Mouse (Mus musculus): ENCODE measurements around the gene D130040H23Rik.
"Not testable (repeated sequence)": the region's sequence is repeated elsewhere in the genome, so short reads cannot be mapped to it uniquely, and the experiment has no call there.

D130040H23Rik gene

DNA sequence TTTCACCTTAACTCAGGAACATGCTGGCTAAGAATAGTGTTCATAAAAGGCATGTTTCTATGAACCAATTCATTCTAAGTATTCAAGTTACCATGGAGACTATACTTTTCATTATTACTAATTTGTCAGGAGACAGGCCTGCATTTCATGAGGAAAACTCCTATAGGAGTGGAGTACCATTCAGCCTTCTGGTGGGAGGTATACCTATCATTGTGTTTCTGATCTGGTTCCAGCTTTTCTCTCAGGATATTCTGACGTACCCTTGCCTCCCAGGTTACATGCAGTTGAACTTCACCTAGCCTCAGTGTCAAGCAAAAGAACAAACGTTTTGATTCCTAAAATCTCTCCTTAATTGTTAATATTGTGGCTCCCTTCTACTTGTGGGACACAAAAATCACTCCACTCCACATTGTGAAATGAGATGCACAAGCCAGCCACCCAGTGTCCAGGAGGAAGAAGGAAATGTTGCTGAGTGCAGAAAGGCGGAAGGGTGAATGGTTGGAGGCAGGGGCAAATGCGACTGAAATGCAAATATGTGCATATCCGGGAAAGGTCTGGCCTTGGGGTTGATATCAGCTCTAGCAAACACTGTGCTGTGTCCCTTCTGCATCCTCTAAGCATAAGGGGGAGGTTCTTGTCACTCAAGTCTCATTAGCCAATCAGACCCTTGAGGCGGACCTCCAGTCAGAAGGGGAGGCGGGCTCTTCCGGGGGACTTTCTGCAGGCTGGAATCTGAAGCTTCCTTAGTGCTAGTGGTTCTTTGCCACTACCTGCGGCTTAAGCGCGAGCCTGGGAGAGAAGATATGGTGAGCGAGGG is at the start of gene D130040H23Rik:
D130040H23Rik (plus strand) TSS at position 695 of the 817 bp plus-strand sequence.
- DNase-seq (ENCODE audit: low read depth, low spot score) = peak; percentile 94

DNA sequence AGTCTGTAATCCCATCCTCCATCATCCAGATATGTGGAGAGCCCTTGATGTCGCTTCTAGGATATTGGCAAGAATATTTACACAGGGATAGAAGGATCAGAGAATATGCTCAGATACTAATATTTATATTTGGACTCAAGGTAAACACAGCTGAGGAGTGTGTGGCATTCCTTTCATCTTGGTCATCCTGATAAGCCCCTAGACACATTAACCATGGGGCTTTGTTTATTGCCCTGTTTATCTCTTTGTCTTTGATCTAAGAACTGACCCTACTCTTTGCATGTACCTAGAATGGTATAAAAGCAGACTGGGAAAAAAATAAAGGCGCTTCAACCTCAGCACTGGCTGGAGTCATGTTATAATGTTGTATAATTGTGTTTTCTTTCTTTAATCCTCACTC is 28.3 kb upstream of the D130040H23Rik start:
- DNase-seq (ENCODE audit: low read depth, low spot score) = no peak

DNA sequence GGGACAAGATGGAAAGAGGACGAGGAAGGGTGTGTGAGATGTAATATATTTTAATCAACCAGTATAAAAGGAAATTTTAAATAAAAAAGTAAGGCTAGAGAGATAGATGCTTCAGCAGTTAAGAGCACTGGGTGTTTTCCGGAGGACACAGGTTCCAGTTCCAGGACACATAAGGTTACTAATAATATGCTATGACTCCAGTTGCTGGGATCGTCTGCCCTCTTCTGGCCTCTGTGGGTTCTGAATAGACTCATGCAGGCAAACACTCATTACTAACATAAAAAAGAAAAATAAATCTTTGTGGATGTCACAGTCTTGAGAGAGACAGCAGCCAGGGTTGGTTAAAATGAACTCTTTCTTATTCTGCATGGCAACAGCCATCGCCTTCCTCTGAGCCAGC is 2.4 kb upstream of the D130040H23Rik start:
- peak; percentile 29 for DNase-seq (ENCODE audit: low read depth, low spot score)

DNA sequence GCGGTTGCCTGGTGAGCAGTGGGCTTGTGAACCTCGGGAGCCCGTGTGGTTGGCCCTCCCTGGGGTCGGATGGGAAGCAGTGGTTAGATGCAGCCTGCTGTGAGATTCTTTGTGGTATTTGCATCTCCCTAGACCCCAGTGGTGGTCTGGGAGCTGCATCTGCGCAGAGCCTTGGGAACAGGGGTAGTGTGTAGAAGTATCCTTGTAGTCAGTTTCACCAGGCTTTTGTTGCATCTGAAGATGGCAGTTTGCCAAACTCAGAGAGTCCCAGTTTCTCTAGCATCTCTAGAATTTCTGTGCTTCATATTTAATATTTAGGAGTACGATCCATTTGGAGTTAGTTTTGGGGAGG is 299 bp downstream of the D130040H23Rik start:
- no peak for DNase-seq (ENCODE audit: low read depth, low spot score)

DNA sequence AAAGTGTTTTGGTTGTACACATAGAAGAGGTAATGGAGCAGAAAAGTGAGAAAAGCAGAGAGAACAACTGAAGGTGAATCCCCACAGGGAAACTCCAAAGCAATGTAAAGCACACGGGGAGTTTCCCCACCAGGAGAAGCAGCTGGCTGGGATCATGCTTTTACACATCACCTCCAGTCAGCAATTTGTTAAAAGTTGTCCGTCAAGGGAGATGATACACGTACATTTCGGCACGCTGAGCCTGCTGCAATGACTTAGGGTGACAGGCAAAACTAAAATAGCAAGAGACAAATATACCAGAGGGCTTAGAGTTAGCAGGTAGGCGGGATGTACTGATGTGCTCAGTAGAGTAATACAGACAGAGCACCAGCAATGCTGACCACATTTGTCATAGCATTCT is 1.6 kb downstream of the D130040H23Rik start:
- DNase-seq (ENCODE audit: low read depth, low spot score) = no peak

DNA sequence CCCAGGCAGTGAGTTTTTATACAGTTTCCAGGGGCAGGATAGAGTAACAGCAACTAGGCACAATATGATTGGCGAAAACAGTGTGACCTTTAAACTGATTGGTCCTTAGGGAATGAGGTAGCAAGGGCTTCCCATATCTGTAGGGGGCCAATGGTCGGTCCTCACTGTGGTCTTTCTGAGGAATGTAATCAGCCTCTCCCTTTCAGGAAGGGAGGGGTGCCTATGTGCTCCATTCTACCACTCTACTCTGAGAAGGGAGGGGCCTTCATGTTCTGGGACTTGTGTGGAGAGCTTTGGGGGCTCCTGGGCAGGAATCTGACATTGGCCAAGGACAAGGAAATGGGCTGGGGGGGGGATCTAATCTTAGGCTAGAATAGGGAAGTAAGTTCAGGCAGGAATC is 53.9 kb downstream of the D130040H23Rik start:
- peak; percentile 56 for DNase-seq (ENCODE audit: low read depth, low spot score)

DNA sequence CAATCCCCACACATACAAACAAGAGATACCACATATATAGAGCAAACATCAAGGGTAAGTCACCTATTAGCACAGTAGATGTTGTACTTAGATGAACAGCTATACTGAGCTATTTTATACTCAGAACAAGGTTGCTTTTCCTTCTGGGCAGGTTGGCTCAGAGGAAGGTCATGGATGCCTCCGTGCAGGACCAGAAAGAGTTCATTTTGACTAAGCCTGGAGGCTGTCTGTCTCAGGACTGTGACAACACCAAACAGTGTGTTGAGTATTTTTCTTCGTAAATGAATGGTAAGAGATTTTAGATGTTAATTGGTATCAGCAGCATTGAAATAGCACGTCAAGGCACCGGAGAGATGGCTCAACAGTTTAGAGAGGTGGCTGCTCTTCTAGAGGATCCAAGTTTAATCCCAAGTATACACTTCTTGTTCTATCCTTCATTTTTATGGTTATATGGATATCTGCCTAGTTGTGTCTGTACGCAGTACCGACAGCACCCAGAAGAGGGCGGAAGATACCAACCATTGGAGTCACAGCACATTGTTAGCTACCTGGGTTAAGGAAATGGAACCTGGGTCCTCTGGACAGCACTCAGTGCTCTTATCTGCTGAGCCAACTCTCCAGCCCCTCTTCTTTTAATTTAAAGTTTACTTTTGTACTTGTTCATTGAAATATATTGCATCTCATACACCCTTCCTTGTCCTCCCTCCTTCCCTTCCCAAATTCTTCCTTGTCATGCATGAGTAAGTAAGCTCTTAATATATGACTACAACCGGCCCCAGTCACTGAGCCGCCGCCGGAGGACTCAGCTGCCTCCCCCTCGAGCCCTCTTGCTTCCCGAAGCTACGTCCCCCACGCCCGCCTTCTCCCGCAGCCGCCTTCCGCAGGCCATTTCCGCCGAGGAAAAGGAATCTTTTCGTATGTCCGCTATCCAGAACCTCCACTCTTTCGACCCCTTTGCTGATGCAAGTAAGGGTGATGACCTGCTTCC is 57.7 kb downstream of the D130040H23Rik start:
- peak; percentile 89 for DNase-seq (ENCODE audit: low read depth, low spot score)

DNA sequence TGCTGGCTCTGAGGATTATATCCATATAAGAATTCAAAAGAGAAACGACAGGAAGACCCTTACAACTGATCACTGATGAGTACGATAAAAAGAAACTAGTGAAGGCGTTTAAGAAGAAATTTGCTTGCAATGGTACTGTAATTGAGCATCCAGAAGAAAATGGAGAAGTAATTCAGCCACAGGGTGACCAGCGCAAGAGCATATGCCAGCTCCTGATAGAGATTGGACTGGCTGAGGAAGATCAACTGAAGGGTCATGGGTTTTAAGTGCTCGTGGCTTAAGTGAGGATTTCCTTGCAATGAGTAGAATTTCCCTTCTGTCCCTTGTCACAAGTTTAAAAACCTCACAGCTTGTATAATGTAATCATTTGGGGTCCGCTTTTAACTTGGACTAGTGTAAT is 58.4 kb downstream of the D130040H23Rik start:
- DNase-seq (ENCODE audit: low read depth, low spot score) = not testable (repeated sequence)
